Mouse (Mus musculus) bone marrow, adult 2 months (tissue): ENCODE data around the gene Olfr76.
"Not testable (repeated sequence)": the region's sequence is repeated elsewhere in the genome, so short reads cannot be mapped to it uniquely, and the experiment has no call there.

ENCODE experiments used
- CTCF ChIP-seq: fragments of 200-500 bp; IDR thresholded peaks from 2 replicates; pipeline ENCODE4 v1.5.1; 2011; ENCODE audit warnings: low read length, control low read depth; ENCODE audit not compliant: control insufficient read depth, insufficient read depth
- POLR2A ChIP-seq: fragments of 200-500 bp; IDR thresholded peaks from 2 replicates; pipeline ENCODE4 v1.6.1; 2011; ENCODE audit warnings: low read depth, mild to moderate bottlenecking, control low read depth, low read length, borderline replicate concordance; ENCODE audit not compliant: control insufficient read depth

DNA sequence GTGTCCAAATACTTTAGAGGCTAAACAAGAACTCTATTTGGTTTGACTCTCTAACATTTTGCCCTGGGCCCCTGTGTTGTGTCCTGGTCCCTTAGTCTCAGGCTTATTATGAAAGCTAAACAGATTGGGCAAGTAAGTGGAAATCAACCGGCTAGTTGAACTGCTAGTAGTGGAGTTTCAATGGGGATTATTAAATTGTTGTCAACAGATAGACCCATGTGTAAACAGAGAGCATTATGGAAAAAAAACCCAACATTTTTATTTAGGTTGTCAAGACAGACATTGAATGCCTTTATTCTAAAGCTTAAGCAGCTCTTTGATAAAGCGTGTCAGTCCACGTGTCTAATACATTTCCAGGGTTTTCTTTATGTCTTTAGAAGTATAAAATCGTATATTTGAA is 45.4 kb downstream of the Olfr76 start, which contains the start of gene Olfr1425:
- not testable (repeated sequence) for TF ChIP-seq CTCF, POLR2A
